Mouse (Mus musculus): ENCODE measurements around the gene Cox19.

DNA sequence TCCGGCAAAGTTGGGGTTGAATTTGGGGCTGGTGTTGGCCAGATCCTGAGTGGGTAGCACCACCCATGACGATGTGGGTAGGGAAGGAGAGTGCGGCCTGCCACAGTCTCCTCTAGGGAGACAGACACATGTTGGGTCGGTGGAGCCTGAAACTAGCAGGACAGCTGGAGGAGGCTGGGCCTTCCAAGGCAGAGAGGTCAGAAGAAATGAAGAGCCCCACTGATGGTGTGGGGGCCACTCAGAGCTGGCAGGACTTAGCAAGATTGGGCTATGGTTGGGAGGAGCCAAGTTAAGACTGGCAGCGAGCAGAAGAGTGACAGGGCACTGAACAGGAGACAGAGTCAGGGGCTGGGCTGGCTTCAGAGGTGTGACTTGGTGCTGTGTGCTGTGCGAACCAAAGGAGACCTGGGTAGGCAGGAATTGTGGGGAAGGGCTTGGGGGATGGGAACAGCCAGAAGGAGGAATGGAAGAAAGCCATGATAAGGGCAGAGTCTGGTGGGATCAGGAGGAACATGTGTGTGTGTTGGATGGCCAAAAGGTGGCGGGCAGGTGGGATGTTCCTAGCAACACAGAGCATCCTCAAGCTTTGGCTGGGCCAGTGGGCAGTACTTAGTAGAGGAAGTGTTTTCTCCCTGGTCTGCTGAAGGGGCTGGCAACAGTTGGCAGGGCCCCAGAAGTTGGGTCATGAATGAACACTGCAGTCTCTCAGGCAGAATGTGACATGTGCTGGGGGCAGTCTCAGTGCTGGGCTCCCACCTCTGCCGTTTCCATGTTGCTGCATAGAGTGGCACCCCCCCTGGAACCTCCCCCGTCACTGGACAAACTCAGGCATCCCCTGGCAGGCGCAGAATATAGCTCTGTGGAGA lies 36.3 kb upstream of the Cox19 start:
- TF ChIP-seq POLR2A (IDR thresholded peaks at IDR 0.05; ENCODE audit: borderline replicate concordance, control insufficient read depth, low read depth, low read length) (no peak), CTCF (IDR thresholded peaks at IDR 0.05; ENCODE audit: control insufficient read depth, insufficient read depth, low read length) (no peak)
